Mouse (Mus musculus) heart, embryonic 16.5 days (tissue): ENCODE measurements around the gene Uba1y. TPM values are rescaled to one million over a fixed set of nuclear protein-coding genes. Genes with fewer than 3 reads are reported as not detected.
A peak's percentile ranks its signal among the peaks of the same experiment; 100 is the strongest.
"Not testable (repeated sequence)": the region's sequence is repeated elsewhere in the genome, so short reads cannot be mapped to it uniquely, and the experiment has no call there.

ENCODE experiments used
- ATAC-seq: fragments of 200-750 bp; cut with Nextera tagmentation; replicated peaks from 2 replicates; pipeline ENCODE4 v1.8.0; 2017; ENCODE audit warnings: moderate number of reproducible peaks; ENCODE audit not compliant: insufficient read depth, low FRiP score; ENCODE audit errors: extremely low read depth
- H3K27ac ChIP-seq: fragments of 300-500 bp; sonication (generic); 2 replicates; pipeline ENCODE4 v1.5.1; 2014; ENCODE audit warnings: mild to moderate bottlenecking, low read length, control low read depth, moderate library complexity
- H3K27me3 ChIP-seq: fragments of 300-500 bp; sonication (generic); 2 replicates; pipeline ENCODE4 v1.6.1; 2014; ENCODE audit warnings: low read length, mixed read lengths; ENCODE audit not compliant: control insufficient read depth, insufficient read depth
- H3K36me3 ChIP-seq: fragments of 300-500 bp; sonication (generic); 2 replicates; pipeline ENCODE4 v1.6.1; 2014; ENCODE audit not compliant: control insufficient read depth, insufficient read depth
- H3K4me1 ChIP-seq: fragments of 300-500 bp; sonication (generic); 2 replicates; pipeline ENCODE4 v1.6.1; 2014; ENCODE audit warnings: low read length, mixed read lengths; ENCODE audit not compliant: control insufficient read depth, insufficient read depth
- H3K4me2 ChIP-seq: fragments of 300-500 bp; sonication (generic); 2 replicates; pipeline ENCODE4 v1.6.1; 2014; ENCODE audit warnings: low read depth, mild to moderate bottlenecking, control low read depth, low read length
- H3K4me3 ChIP-seq: fragments of 300-500 bp; sonication (generic); 2 replicates; pipeline ENCODE4 v1.5.1; 2014; ENCODE audit warnings: mild to moderate bottlenecking, control low read depth, low read length
- H3K9ac ChIP-seq: fragments of 300-500 bp; sonication (generic); 2 replicates; pipeline ENCODE4 v1.6.1; 2014; ENCODE audit warnings: low read length, control low read depth
- H3K9me3 ChIP-seq: fragments of 300-500 bp; sonication (generic); replicated peaks from 2 replicates; pipeline ENCODE4 v1.6.1; 2016; ENCODE audit warnings: low read length; ENCODE audit not compliant: control insufficient read depth
- WGBS: fragments of 180-500 bp; shearing (Covaris S2); extraction: QIAGEN DNeasy Blood & Tissue Kit; methylation state at CpG from one replicate; pipeline ENCODE4 v1.1.7; 2014; 5-methylcytosine and 5-hydroxymethylcytosine counted together
- polyA plus RNA-seq: library from polyadenylated mRNA; unstranded; fragments of >200 nt; fragmentation: Nextera tagmentation; extraction: Ambion mirVana; gene quantifications from 2 replicates; pipeline ENCODE4 v1.2.1, GENCODE M21; 2015

The Uba1y gene
- polyA plus RNA-seq, result not detected in 2 replicates

- H3K4me2 ChIP-seq, result no peak within 1 kb of the TSS
- WGBS, result 81% methylated on average over 10 of the region's 15 CpGs
- H3K36me3 ChIP-seq, result no peaks in the 10 kb centered on the region
- ATAC-seq, result no peak
- H3K27me3 ChIP-seq, result no peaks in the 10 kb centered on the region
- no peak within 1 kb of the TSS for H3K27ac ChIP-seq
- no peak within 1 kb of the TSS for H3K4me3 ChIP-seq
- no peaks in the 10 kb centered on the region for H3K9me3 ChIP-seq
- no peaks in the 10 kb centered on the region for H3K4me1 ChIP-seq
- H3K9ac ChIP-seq, result no peak within 1 kb of the TSS
These were observed at the start of gene Uba1y for GRCm38 (mm10) chrY:818396-818795. Gene Uba1y (plus strand): TSS chrY:818649.

GRCm38 (mm10) chrY:797309-797708, 21.1 kb upstream of the Uba1y start, which contains the start of gene Zfy1:
Gene Zfy1 (minus strand): TSS chrY:797409.
- H3K36me3 ChIP-seq, ATAC-seq, H3K4me3 ChIP-seq, H3K9ac ChIP-seq, H3K4me1 ChIP-seq, H3K4me2 ChIP-seq, H3K9me3 ChIP-seq, H3K27me3 ChIP-seq, H3K27ac ChIP-seq: not testable (repeated sequence)
- no CpG with 5 or more reads among the region's 11 CpGs for WGBS

- Histone ChIP-seq H3K4me1 (no peaks in the 10 kb centered on the region), H3K9me3 (no peaks in the 10 kb centered on the region), H3K27me3 (no peaks in the 10 kb centered on the region), H3K4me2 (peak overlapping the region; percentile 48), H3K9ac (no peak overlapping the region), H3K36me3 (no peaks in the 10 kb centered on the region), H3K4me3 (peak overlapping the region; percentile 28), H3K27ac (no peak overlapping the region)
- no peak for ATAC-seq
- 0% methylated on average over 10 of the region's 15 CpGs for WGBS
These were observed 9.3 kb upstream of the Uba1y start for GRCm38 (mm10) chrY:808991-809661.

- no peaks in the 10 kb centered on the region for H3K4me1 ChIP-seq
- no peak overlapping the region for H3K4me2 ChIP-seq
- no peak overlapping the region for H3K27ac ChIP-seq
- H3K27me3 ChIP-seq, result no peaks in the 10 kb centered on the region
- H3K36me3 ChIP-seq, result no peaks in the 10 kb centered on the region
- no peak for ATAC-seq
- no peak overlapping the region for H3K4me3 ChIP-seq
- no peak overlapping the region for H3K9ac ChIP-seq
- no peaks in the 10 kb centered on the region for H3K9me3 ChIP-seq
These were observed 54.0 kb downstream of the Uba1y start for GRCm38 (mm10) chrY:872404-872803.

- 29% methylated on average over 15 of the region's 18 CpGs for WGBS
- Histone ChIP-seq H3K4me3 (no peak overlapping the region), H3K4me2 (no peak overlapping the region), H3K36me3 (no peaks in the 10 kb centered on the region), H3K9me3 (no peaks in the 10 kb centered on the region), H3K27ac (no peak overlapping the region), H3K27me3 (no peaks in the 10 kb centered on the region), H3K4me1 (no peaks in the 10 kb centered on the region), H3K9ac (no peak overlapping the region)
- no peak for ATAC-seq
These were observed 54.6 kb downstream of the Uba1y start for GRCm38 (mm10) chrY:872855-873549.

Other genes with a start within 250 kb of the Uba1y start
- not detected in 2 replicates for gene Zfy1, start 21.2 kb upstream of the Uba1y start, polyA plus RNA-seq
- 3.2 and 5.1 TPM in 2 replicates for gene Kdm5d, start 79.1 kb downstream of the Uba1y start, polyA plus RNA-seq
- gene Eif2s3y, start 191.9 kb downstream of the Uba1y start, polyA plus RNA-seq, result 25.2 and 31.4 TPM in 2 replicates